Mouse (Mus musculus) layer of hippocampus, postnatal 36 days (tissue): ENCODE results near the gene Olfr27. TPM values are rescaled to one million over a fixed set of nuclear protein-coding genes. Genes with fewer than 3 reads are reported as not detected.

ENCODE experiments used
- DNase-seq, 2 experiments: peaks; one replicate each; pipeline ENCODE4 v3.0.0; 2022
- total RNA-seq, 2 experiments: library from RNA; stranded (reverse); gene quantifications; 2 replicates each; pipeline ENCODE4 v1.2.3; 2021

Gene Olfr27
- total RNA-seq = not detected

- no peak for DNase-seq
These were observed at the start of gene Olfr27 for GRCm38 (mm10) chr9:39127831-39128230. TSS of gene Olfr27 (plus strand) at chr9:39128131.

DNA sequence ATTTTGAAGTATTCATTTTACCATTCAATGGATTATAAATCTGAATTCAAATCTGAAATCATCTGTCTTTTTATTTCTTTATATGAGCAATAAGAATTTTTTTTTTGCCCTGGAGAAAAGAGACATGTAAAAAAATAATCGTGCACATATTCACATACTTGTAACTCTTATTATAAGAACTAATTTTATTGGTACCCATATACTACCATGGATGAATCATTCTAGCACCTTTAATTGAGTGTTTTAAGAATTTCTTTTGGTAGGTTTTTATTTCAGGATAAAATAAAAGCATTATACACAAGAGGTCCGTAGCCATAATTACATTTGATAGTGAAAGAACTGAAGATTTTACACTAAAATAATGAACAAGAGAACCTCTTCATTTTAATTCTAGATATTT is 49.1 kb upstream of the Olfr27 start, which contains the start of gene Olfr938:
Olfr938 (minus strand) TSS at position 101 of the 400 bp plus-strand sequence.
- DNase-seq = no peak

DNA sequence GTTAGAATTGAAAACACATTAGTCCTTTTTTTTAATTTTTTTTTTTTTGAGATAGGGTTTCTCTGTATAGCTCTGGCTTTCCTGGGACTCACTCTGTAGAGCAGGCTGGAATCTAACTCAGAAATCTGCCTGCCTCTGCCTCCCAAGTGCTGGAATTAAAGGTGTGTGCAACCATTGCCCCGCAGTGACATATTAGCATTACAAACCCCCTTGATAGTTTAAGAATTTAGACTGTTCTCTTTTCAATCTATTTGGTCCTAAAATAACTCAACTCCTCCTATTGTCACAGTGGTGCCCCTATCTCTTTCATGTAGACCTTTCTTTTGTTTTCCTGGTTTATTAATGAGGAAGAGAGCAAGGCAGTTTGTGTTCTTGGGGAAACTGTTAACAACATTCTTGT is 605 bp upstream of the Olfr27 start:
- no peak for DNase-seq

DNA sequence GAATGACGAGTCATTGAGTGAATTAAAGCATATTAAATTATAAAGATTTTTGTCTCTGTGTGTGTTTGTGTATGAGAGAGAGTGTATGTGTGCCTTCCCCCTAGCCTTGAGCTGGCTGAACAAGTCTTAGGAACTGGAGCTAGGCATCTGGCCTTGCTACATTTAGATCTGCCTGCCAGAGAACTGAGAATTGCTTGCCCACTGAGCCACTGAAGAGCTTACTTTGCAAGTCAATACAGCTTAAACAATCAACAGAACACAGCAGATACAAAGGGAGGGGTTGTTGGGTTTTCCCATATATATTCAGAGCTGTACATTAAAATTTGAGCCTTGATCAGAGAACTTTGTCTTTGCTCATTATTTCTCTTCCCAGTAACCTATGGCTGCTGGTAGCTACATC is 24.5 kb downstream of the Olfr27 start:
- no peak for DNase-seq

DNA sequence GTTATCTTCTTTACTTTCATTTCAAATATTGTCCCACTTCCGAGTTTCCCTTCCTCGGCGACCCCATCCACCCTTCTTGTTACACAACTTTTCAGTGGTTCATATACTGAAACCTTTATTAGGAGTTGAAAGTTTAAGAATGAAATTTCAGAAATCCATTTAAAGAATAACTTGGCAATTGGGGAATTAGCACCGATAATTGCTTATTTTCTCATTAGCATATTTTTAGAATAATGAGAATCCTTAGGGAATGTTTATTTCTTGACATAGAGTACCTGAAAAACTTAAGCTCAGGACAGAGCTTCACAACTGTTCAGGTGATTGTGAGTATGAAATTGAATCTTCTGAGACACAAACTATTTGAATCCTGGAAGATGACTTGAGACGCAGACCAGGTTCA is 38.1 kb downstream of the Olfr27 start, which contains the start of gene Olfr943:
Olfr943 (plus strand) TSS at position 301 of the 400 bp plus-strand sequence.
- no peak for DNase-seq

Other genes starting within 250 kb of the Olfr27 start
- gene Olfr930, start 198.3 kb upstream of the Olfr27 start, total RNA-seq = not detected
- under 1 TPM in 1 of 2 experiments, not detected in 1; 0.13 TPM for gene Olfr933, start 155.8 kb upstream of the Olfr27 start, total RNA-seq
- gene Olfr934, start 139.8 kb upstream of the Olfr27 start, total RNA-seq = not detected
- gene Olfr935, start 128.4 kb upstream of the Olfr27 start, total RNA-seq = not detected
- gene Olfr146, start 104.8 kb upstream of the Olfr27 start, total RNA-seq = not detected
- not detected for gene Olfr937, start 63.2 kb upstream of the Olfr27 start, total RNA-seq
- gene Olfr938, start 49.2 kb upstream of the Olfr27 start, total RNA-seq = not detected
- not detected for gene Olfr943, start 38.2 kb downstream of the Olfr27 start, total RNA-seq
- gene Olfr944, start 73.8 kb downstream of the Olfr27 start, total RNA-seq = not detected
- gene Olfr1537, start 121.9 kb downstream of the Olfr27 start, total RNA-seq = not detected
- not detected for gene Olfr945, start 148.7 kb downstream of the Olfr27 start, total RNA-seq
- not detected for gene Olfr948, start 197.9 kb downstream of the Olfr27 start, total RNA-seq